Mouse (Mus musculus) cerebellum, adult 2 months (tissue): ENCODE measurements around the gene Gab1.

Experiments used
- CTCF ChIP-seq: fragments of 200-500 bp; IDR thresholded peaks from 2 replicates; pipeline ENCODE4 v1.5.1; 2011; ENCODE audit warnings: low read depth, mild to moderate bottlenecking, control low read depth, low read length, moderate library complexity, borderline replicate concordance; ENCODE audit not compliant: insufficient read depth
- POLR2A ChIP-seq: fragments of 200-500 bp; IDR thresholded peaks from 2 replicates; pipeline ENCODE4 v1.6.1; 2011; ENCODE audit warnings: low read length, control low read depth, borderline replicate concordance; ENCODE audit not compliant: insufficient read depth

DNA sequence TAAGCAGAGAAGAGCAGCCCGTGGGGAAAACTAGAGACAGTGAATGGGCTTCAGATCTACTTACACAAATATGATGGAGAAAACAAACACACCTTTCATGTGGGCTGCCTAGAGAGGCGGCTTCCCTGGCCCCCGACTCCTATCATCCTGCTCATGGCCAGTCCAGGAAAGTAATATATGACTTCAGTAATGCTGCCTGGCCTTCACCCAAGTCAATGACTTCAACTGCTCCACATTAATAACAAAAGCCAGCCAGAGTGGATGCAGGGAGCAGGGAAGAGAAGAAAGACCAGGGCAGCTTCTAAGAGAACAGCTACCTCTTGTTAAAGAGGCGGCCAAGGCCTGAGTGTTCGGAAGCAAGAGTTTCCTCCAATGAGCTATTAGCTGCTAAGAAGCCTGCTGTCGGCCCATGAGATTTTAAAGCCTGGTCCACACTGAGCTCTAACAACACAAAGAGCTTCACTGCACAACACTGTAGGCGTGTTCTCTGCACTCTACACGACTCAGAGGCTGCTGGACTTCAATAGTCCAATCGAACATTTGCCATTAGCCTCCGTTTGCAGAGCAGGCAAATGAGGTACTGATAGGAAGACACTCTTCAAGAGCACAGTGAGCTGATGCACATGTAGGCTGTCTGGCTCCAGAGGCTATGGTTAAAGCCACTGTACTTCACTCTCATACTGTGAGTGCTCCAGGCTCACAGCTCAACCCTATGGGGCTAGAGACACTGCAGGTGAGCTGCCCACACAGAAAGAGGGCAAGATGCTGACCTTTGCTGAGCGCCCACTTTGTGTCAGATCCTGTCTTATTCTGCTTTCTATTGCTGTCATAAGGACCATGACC lies 49.4 kb downstream of the Gab1 start:
- TF ChIP-seq POLR2A (no peak), CTCF (no peak)
